Mouse (Mus musculus) liver, postnatal 0 days (tissue): ENCODE results near the gene Ttc23. TPM values are rescaled to one million over a fixed set of nuclear protein-coding genes. Genes with fewer than 3 reads are reported as not detected.

Experiments used
- ATAC-seq: fragments of 200-750 bp; cut with Nextera tagmentation; 2 replicates; pipeline ENCODE4 v1.8.0; 2017; ENCODE audit warnings: mild to moderate bottlenecking, moderate library complexity
- DNase-seq: peaks from one replicate; pipeline ENCODE4 v3.0.0-alpha.2; 2016
- H3K27ac ChIP-seq: fragments of 300-500 bp; sonication (generic); 2 replicates; pipeline ENCODE4 v1.5.1; 2014; ENCODE audit warnings: antibody characterized with exemption, moderate library complexity, mild to moderate bottlenecking, low read depth
- H3K27me3 ChIP-seq: fragments of 300-500 bp; sonication (generic); 2 replicates; pipeline ENCODE4 v1.6.1; 2014; ENCODE audit warnings: low read length, control low read depth, mixed read lengths; ENCODE audit not compliant: insufficient read depth
- H3K36me3 ChIP-seq: fragments of 300-500 bp; sonication (generic); replicated peaks from 2 replicates; pipeline ENCODE4 v1.6.1; 2014; ENCODE audit warnings: mild to moderate bottlenecking, control low read depth, low read length, moderate library complexity, mixed read lengths; ENCODE audit not compliant: insufficient read depth
- H3K4me1 ChIP-seq: fragments of 300-500 bp; sonication (generic); 2 replicates; pipeline ENCODE4 v1.6.1; 2014; ENCODE audit warnings: antibody characterized with exemption, mild to moderate bottlenecking, control low read depth; ENCODE audit not compliant: insufficient read depth
- H3K4me2 ChIP-seq: fragments of 300-500 bp; sonication (generic); 2 replicates; pipeline ENCODE4 v1.6.1; 2014; ENCODE audit warnings: low read depth, mild to moderate bottlenecking, low read length, moderate library complexity, mixed read lengths
- H3K4me3 ChIP-seq: fragments of 300-500 bp; sonication (generic); 2 replicates; pipeline ENCODE4 v1.5.1; 2014; ENCODE audit warnings: low read depth, low read length
- H3K9ac ChIP-seq: fragments of 300-500 bp; sonication (generic); replicated peaks from 2 replicates; pipeline ENCODE4 v1.6.1; 2014; ENCODE audit warnings: mild to moderate bottlenecking, moderate library complexity
- H3K9me3 ChIP-seq: fragments of 300-500 bp; sonication (generic); 2 replicates; pipeline ENCODE4 v1.6.1; 2016; ENCODE audit warnings: mild to moderate bottlenecking, control low read depth, low read length, mixed read lengths
- CTCF ChIP-seq: sonication (generic); IDR thresholded peaks from 2 replicates; pipeline ENCODE4 v1.5.1; 2016; ENCODE audit warnings: antibody characterized with exemption, low read depth
- EP300 ChIP-seq: IDR thresholded peaks from 2 replicates; pipeline ENCODE4 v1.6.1; 2016; ENCODE audit warnings: antibody characterized with exemption, low read depth, mild to moderate bottlenecking
- WGBS: fragments of 180-500 bp; shearing (Covaris S2); extraction: QIAGEN DNeasy Blood & Tissue Kit; methylation state at CpG from one replicate; pipeline ENCODE4 v1.1.7; 2014; ENCODE audit not compliant: insufficient replicate concordance; 5-methylcytosine and 5-hydroxymethylcytosine counted together
- polyA plus RNA-seq: library from polyadenylated mRNA; unstranded; fragments of >200 nt; fragmentation: Nextera tagmentation; extraction: Ambion mirVana; gene quantifications from 2 replicates; pipeline ENCODE4 v1.2.1, GENCODE M21; 2015

The Ttc23 gene
- polyA plus RNA-seq, 1 experiment from 2014 or later = 8.4 TPM

DNA sequence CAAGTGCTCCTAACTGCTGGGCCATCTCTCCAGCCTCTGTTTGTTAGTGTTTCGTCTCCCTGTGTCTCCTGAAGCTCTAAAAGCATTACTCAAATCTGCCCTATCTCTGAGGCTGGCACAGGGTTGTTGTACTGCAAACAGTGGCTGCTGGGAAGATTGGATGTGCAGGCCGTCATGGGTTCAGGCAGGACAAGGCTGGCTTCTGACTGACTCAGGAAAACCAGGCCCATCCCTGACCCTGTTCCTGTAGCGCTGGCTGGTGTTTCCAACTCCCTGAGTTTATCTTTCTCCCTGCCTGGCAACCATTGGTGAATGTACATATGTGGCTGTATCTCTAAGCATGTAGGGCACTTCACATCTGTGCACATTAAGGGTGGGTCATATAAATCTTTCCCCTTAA, 70.3 kb downstream of the Ttc23 start:
- ATAC-seq = no peak
- Histone ChIP-seq H3K9ac (no peak overlapping the region), H3K27me3 (no peaks in the 10 kb centered on the region), H3K4me3 (no peak overlapping the region), H3K4me1 (no peaks in the 10 kb centered on the region), H3K9me3 (no peaks in the 10 kb centered on the region), H3K27ac (no peak overlapping the region), H3K36me3 (peaks cover 12% of the 10 kb centered on the region; the same call in 1 of the 2 replicates), H3K4me2 (no peak overlapping the region)
- DNase-seq = no peak
- TF ChIP-seq EP300 (no peak), CTCF (no peak)
- WGBS = 70% methylated on average over 3 of the region's 3 CpGs

DNA sequence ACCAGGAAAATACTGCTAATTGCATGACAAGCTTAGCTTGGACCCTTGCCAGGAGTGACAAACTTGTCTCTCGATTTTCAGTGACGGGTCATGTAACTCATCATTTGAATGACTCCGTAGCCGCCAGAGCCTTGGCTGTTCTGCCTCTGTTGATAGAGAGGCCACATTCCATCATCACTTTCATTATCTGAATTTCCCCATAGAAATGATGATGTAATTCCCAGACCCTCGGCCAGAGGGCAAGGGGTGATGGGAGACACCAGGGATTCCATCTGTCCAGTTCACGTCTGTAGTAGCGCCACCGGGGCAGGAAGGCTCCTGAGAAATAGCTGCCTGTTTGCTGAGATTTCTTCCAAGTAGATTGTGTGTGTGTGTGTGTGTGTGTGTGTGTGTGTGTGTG, 71.6 kb downstream of the Ttc23 start:
- no peak for ATAC-seq
- Histone ChIP-seq H3K36me3 (peaks cover 5% of the 10 kb centered on the region; the same call in 1 of the 2 replicates), H3K9ac (no peak overlapping the region), H3K4me2 (no peak overlapping the region), H3K27me3 (no peaks in the 10 kb centered on the region), H3K9me3 (no peaks in the 10 kb centered on the region), H3K27ac (no peak overlapping the region), H3K4me3 (no peak overlapping the region), H3K4me1 (no peaks in the 10 kb centered on the region)
- TF ChIP-seq EP300 (no peak), CTCF (no peak)
- no peak for DNase-seq
- 70% methylated on average over 8 of the region's 8 CpGs for WGBS

DNA sequence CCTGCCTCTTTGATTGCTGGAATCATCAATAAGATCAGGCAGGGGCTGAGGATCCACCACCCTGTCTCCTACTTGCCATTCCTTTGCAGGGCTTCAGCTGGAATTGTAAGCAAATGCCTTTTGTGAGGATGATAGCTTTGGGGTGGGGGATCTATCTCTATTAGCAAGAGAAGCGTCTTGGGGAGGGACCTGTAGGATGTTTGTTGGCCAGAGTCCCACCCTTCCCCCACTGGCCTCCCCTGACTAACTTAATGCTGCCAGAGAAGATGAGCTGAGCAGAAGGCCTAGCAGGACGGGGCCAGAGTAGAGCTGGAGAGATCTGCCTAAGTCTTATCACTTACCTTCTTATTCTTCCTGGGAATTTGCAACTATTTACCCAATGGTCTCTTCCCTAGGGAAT, 75.0 kb downstream of the Ttc23 start:
- ATAC-seq (no peak), DNase-seq (no peak)
- no peak overlapping the region for H3K9ac ChIP-seq
- H3K4me2 ChIP-seq = no peak overlapping the region
- no peak overlapping the region for H3K4me3 ChIP-seq
- H3K4me1 ChIP-seq = no peaks in the 10 kb centered on the region
- no peaks in the 10 kb centered on the region for H3K9me3 ChIP-seq
- H3K27ac ChIP-seq = no peak overlapping the region
- no peaks in the 10 kb centered on the region for H3K27me3 ChIP-seq
- 65% methylated on average over 2 of the region's 2 CpGs for WGBS
- TF ChIP-seq CTCF (no peak), EP300 (no peak)
- H3K36me3 ChIP-seq = no peaks in the 10 kb centered on the region; the same call in 1 of the 2 replicates

DNA sequence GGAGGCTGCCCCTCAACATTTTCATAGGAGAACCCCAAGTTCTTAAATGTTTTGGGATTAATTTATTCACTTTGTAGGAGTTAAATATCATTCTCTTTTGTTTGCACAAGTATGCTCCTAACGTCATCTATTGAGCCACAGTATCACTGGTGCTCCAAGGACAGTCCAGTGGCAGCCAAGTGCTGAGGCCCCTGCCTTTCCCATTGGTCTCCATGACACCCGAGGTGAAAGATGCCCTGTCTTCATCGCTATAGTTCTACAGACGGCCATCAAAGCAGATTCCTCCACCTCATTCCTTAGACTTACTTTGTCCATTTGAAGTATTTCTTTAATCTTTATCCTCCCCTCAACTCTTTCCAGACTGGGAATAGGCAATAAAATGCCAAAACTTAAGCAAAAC, 77.3 kb downstream of the Ttc23 start:
- no peaks in the 10 kb centered on the region for H3K9me3 ChIP-seq
- H3K27ac ChIP-seq = no peak overlapping the region
- 72% methylated on average over 4 of the region's 4 CpGs for WGBS
- ATAC-seq (no peak), DNase-seq (no peak)
- H3K27me3 ChIP-seq = no peaks in the 10 kb centered on the region
- H3K4me2 ChIP-seq = no peak overlapping the region
- H3K4me3 ChIP-seq = no peak overlapping the region
- no peaks in the 10 kb centered on the region for H3K4me1 ChIP-seq
- peaks cover 5% of the 10 kb centered on the region; the same call in 1 of the 2 replicates for H3K36me3 ChIP-seq
- TF ChIP-seq CTCF (no peak), EP300 (no peak)
- no peak overlapping the region for H3K9ac ChIP-seq

DNA sequence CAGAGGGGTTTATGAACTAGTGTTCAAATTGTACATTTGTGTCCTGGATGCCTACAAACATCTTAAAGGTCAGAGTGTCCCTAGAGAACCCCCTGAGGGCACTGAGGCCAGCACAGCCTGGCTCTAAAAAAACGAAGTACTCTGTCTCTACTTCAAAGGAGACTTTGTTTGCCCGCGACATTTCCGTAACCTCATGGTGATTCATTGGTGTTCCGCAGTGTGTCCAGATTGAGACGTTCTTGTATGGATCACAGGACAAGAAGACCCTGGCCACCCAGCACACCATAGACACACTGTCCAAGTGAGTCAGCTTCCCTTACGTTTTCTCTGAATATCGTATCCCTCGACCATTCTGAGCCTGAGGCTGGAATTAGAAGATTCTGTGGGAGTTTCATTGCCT, 77.8 kb downstream of the Ttc23 start:
- Histone ChIP-seq H3K9ac (no peak overlapping the region), H3K27ac (no peak overlapping the region), H3K36me3 (peaks cover 5% of the 10 kb centered on the region; the same call in 1 of the 2 replicates), H3K27me3 (no peaks in the 10 kb centered on the region), H3K4me1 (no peaks in the 10 kb centered on the region), H3K4me2 (no peak overlapping the region), H3K4me3 (no peak overlapping the region), H3K9me3 (no peaks in the 10 kb centered on the region)
- ATAC-seq (no peak), DNase-seq (no peak)
- WGBS = 73% methylated on average over 9 of the region's 9 CpGs
- no peak for TF ChIP-seq CTCF
- TF ChIP-seq EP300 = no peak

DNA sequence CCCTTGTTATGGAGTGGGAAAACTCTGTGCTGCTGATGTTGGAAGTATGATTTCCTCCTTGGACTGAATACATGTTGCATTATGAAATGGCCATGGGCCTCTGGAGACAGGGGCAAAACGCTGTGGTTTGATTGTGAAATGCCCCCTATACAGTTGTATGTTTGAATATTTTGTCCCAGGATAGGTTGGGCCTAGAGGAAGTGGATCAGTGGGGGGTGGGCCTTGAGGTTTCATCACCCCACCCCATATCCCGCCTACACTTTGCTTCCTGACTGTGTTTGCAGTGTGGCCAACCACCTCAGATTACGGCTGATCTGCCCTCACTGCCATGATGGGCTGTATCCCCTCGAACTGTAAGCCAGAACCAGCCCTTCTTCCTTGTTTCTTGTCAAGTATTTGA, 81.0 kb downstream of the Ttc23 start:
- TF ChIP-seq CTCF (no peak), EP300 (no peak)
- no peaks in the 10 kb centered on the region for H3K27me3 ChIP-seq
- H3K4me1 ChIP-seq = no peaks in the 10 kb centered on the region
- no peak overlapping the region for H3K27ac ChIP-seq
- H3K4me2 ChIP-seq = no peak overlapping the region
- DNase-seq (no peak), ATAC-seq (no peak)
- H3K36me3 ChIP-seq = peaks cover 5% of the 10 kb centered on the region; the same call in 1 of the 2 replicates
- no peak overlapping the region for H3K4me3 ChIP-seq
- no peak overlapping the region for H3K9ac ChIP-seq
- 70% methylated on average over 4 of the region's 4 CpGs for WGBS
- no peaks in the 10 kb centered on the region for H3K9me3 ChIP-seq

DNA sequence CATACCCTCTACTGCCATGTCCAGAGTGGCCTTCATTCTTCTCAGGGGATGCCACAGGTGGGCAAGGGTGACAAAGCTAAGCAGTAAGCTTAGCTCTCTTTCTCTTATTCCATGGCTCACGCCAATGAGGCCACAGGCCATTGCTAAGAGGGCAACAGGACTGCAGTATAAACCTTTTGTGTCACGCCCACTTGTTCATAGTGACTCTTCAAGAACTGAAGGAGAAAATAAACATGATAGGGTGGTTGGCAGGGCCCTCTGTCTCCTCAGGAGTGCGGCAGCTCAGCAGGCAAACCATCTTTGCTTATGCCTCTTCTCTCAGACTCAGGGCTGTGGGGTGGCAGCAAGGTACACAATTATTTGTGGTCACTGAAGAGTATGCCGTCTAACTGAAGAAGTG, 81.6 kb downstream of the Ttc23 start:
- Histone ChIP-seq H3K27ac (no peak overlapping the region), H3K9ac (no peak overlapping the region), H3K4me1 (no peaks in the 10 kb centered on the region), H3K4me2 (no peak overlapping the region), H3K9me3 (no peaks in the 10 kb centered on the region), H3K27me3 (no peaks in the 10 kb centered on the region), H3K36me3 (peaks cover 5% of the 10 kb centered on the region; the same call in 1 of the 2 replicates), H3K4me3 (no peak overlapping the region)
- TF ChIP-seq EP300 (no peak), CTCF (no peak)
- ATAC-seq (no peak), DNase-seq (no peak)
- 79% methylated on average over 4 of the region's 4 CpGs for WGBS
